Mouse (Mus musculus) erythroblast, embryonic 14.5 days (primary cell): ENCODE measurements around the gene Plekhd1. TPM values are rescaled to one million over a fixed set of nuclear protein-coding genes. Genes with fewer than 3 reads are reported as not detected.

Experiments
- H3K27me3 ChIP-seq: 2 replicates; pipeline ENCODE4 v1.6.1; 2012; ENCODE audit warnings: inconsistent platforms; ENCODE audit not compliant: control insufficient read depth
- H3K36me3 ChIP-seq: 2 replicates; pipeline ENCODE4 v1.6.1; 2012; ENCODE audit warnings: mild to moderate bottlenecking, inconsistent platforms; ENCODE audit not compliant: control insufficient read depth
- H3K4me1 ChIP-seq: 2 replicates; pipeline ENCODE4 v1.6.1; 2012; ENCODE audit warnings: inconsistent platforms; ENCODE audit not compliant: control insufficient read depth
- H3K4me3 ChIP-seq: replicated peaks from 2 replicates; pipeline ENCODE3; 2012; ENCODE audit warnings: moderate library complexity, mild to moderate bottlenecking, inconsistent platforms
- H3K9me3 ChIP-seq: 2 replicates; pipeline ENCODE4 v1.6.1; 2012; ENCODE audit warnings: low read length, inconsistent platforms, mixed read lengths; ENCODE audit not compliant: control insufficient read depth
- GATA1 ChIP-seq: IDR thresholded peaks from 2 replicates; pipeline ENCODE4 v1.6.1; 2012; ENCODE audit warnings: low read length, inconsistent platforms, mixed read lengths
- TAL1 ChIP-seq: IDR thresholded peaks from 3 replicates; pipeline ENCODE4 v1.6.1; 2012; ENCODE audit warnings: low read length, inconsistent platforms, mixed read lengths
- polyA plus RNA-seq: library from polyadenylated mRNA; stranded (reverse); fragments of >175 nt; gene quantifications from 2 replicates; pipeline ENCODE4 v1.2.3, GENCODE M21; 2012

Plekhd1 gene
- polyA plus RNA-seq, 1 experiment, result 0.01 TPM

- no peak overlapping the region for H3K4me3 ChIP-seq
- no peaks in the 10 kb centered on the region for H3K36me3 ChIP-seq
- peaks cover 9% of the 10 kb centered on the region for H3K9me3 ChIP-seq
- H3K4me1 ChIP-seq, result peaks cover 29% of the 10 kb centered on the region
- no peak for TF ChIP-seq TAL1
- no peak for TF ChIP-seq GATA1
- H3K27me3 ChIP-seq, result peaks cover 61% of the 10 kb centered on the region
Measured at GRCm38 (mm10) chr12:80693700-80694099, 1.3 kb downstream of the Plekhd1 start.

GRCm38 (mm10) chr12:80695004-80695403 lies 2.6 kb downstream of the Plekhd1 start:
- TF ChIP-seq TAL1, result no peak
- peaks cover 2% of the 10 kb centered on the region; the same call in 1 of the 2 replicates for H3K36me3 ChIP-seq
- H3K9me3 ChIP-seq, result peaks cover 9% of the 10 kb centered on the region
- H3K4me1 ChIP-seq, result peaks cover 41% of the 10 kb centered on the region
- peaks cover 56% of the 10 kb centered on the region for H3K27me3 ChIP-seq
- H3K4me3 ChIP-seq, result no peak overlapping the region

GRCm38 (mm10) chr12:80698526-80699143 lies 6.2 kb downstream of the Plekhd1 start:
- peaks cover 20% of the 10 kb centered on the region for H3K27me3 ChIP-seq
- H3K4me3 ChIP-seq, result no peak overlapping the region
- peaks cover 2% of the 10 kb centered on the region; the same call in 1 of the 2 replicates for H3K36me3 ChIP-seq
- peaks cover 39% of the 10 kb centered on the region for H3K4me1 ChIP-seq
- TF ChIP-seq TAL1 (peak; percentile 70; the same call in 2 of the 3 replicates), GATA1 (0 out of 2 replicates have a peak, but pooled peaks have one; percentile 34)
- H3K9me3 ChIP-seq, result no peaks in the 10 kb centered on the region

- H3K4me1 ChIP-seq, result peaks cover 39% of the 10 kb centered on the region
- no peak for TF ChIP-seq TAL1
- TF ChIP-seq GATA1, result no peak
- H3K27me3 ChIP-seq, result peaks cover 15% of the 10 kb centered on the region
Measured at GRCm38 (mm10) chr12:80699144-80699531, 6.7 kb downstream of the Plekhd1 start.

GRCm38 (mm10) chr12:80701332-80701731 lies 8.9 kb downstream of the Plekhd1 start:
- TF ChIP-seq TAL1 (no peak), GATA1 (no peak)
- no peak overlapping the region for H3K4me3 ChIP-seq
- peaks cover 35% of the 10 kb centered on the region for H3K4me1 ChIP-seq
- peaks cover 7% of the 10 kb centered on the region for H3K27me3 ChIP-seq
- no peaks in the 10 kb centered on the region for H3K9me3 ChIP-seq
- peaks cover 2% of the 10 kb centered on the region; the same call in 1 of the 2 replicates for H3K36me3 ChIP-seq

More at GRCm38 (mm10) chr12:80699144-80699531, 6.7 kb downstream of the Plekhd1 start:
- no peak overlapping the region for H3K4me3 ChIP-seq
- H3K36me3 ChIP-seq, result peaks cover 2% of the 10 kb centered on the region; the same call in 1 of the 2 replicates
- H3K9me3 ChIP-seq, result no peaks in the 10 kb centered on the region

- no peak for TF ChIP-seq GATA1
- TF ChIP-seq TAL1, result no peak
Measured at GRCm38 (mm10) chr12:80706208-80706914, 14.0 kb downstream of the Plekhd1 start.

GRCm38 (mm10) chr12:80706915-80707604 lies 14.7 kb downstream of the Plekhd1 start:
- Histone ChIP-seq H3K4me3 (no peak overlapping the region), H3K36me3 (no peaks in the 10 kb centered on the region), H3K9me3 (no peaks in the 10 kb centered on the region), H3K27me3 (peaks cover 41% of the 10 kb centered on the region), H3K4me1 (peaks cover 3% of the 10 kb centered on the region)
- TF ChIP-seq GATA1 (no peak), TAL1 (no peak)

More at GRCm38 (mm10) chr12:80706208-80706914, 14.0 kb downstream of the Plekhd1 start:
- H3K36me3 ChIP-seq, result no peaks in the 10 kb centered on the region
- no peaks in the 10 kb centered on the region for H3K9me3 ChIP-seq
- H3K4me1 ChIP-seq, result peaks cover 9% of the 10 kb centered on the region
- no peak overlapping the region for H3K4me3 ChIP-seq
- H3K27me3 ChIP-seq, result peaks cover 38% of the 10 kb centered on the region

- H3K27me3 ChIP-seq, result peaks cover 19% of the 10 kb centered on the region
- no peaks in the 10 kb centered on the region for H3K9me3 ChIP-seq
- H3K4me1 ChIP-seq, result peaks cover 8% of the 10 kb centered on the region
- no peak overlapping the region for H3K4me3 ChIP-seq
- TF ChIP-seq TAL1, result no peak
- no peak for TF ChIP-seq GATA1
- H3K36me3 ChIP-seq, result no peaks in the 10 kb centered on the region
Measured at GRCm38 (mm10) chr12:80715915-80716314, 23.5 kb downstream of the Plekhd1 start.

GRCm38 (mm10) chr12:80719141-80719540 lies 26.8 kb downstream of the Plekhd1 start:
- peaks cover 8% of the 10 kb centered on the region for H3K27me3 ChIP-seq
- no peaks in the 10 kb centered on the region for H3K36me3 ChIP-seq
- no peaks in the 10 kb centered on the region for H3K9me3 ChIP-seq
- H3K4me3 ChIP-seq, result no peak overlapping the region
- peaks cover 19% of the 10 kb centered on the region for H3K4me1 ChIP-seq
- TF ChIP-seq GATA1 (no peak), TAL1 (no peak)
